Mouse (Mus musculus): Measurements from ENCODE around the gene Zmym1.

DNA sequence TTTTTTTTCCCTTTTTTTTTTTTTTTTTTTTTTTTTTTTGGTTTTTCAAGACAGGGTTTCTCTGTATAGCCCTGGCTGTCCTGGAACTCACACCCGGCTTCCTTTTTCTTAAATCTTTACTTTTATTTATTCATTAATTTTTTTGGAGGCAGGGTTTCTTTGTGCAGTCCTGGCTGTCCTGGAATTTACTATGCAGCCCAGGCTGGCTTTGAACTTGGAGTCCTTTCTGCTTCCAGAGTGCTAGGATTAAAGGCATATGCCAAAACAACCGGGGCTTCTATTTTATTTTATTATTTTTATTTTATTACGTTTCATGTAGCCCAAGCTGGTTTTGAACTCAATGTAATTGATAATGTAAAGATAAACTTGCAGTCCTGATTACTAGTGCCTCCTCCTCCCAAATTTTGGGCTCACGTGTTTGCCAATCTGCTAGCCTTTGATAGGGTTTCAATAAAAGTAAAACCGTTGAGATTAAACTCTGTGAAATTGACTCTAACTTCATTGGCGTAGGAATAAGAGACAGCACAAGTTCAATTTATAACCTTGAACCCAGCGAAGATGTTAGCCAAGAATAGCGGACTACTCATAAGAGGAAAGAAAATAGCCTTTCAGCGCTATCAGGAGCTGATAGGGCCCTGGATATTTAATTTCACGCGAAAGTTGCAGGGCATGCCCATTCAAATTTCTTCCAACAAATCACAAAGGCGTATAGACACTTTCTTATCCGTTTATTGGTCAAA is 40.4 kb downstream of the Zmym1 start:
- no peak for TF ChIP-seq MAFK (IDR thresholded peaks at IDR 0.05; ENCODE audit: insufficient read depth, low read depth, low read length)
- TF ChIP-seq ZC3H11A (IDR thresholded peaks at IDR 0.05; ENCODE audit: borderline replicate concordance, low read depth, low read length) = no peak
- TF ChIP-seq ZNF384 (IDR thresholded peaks at IDR 0.05; ENCODE audit: low read depth, low read length) = no peak; the same call in 1 of the 2 replicates
